Mouse (Mus musculus) Patski (cell line): ENCODE data around the gene Tcp11l2. TPM values are rescaled to one million over a fixed set of nuclear protein-coding genes. Genes with fewer than 3 reads are reported as not detected.

Experiments
- ATAC-seq: fragments of 100-300 bp; one replicate; pipeline ENCODE4 v1.8.0; 2021
- CTCF ChIA-PET: fragments of 350-600 bp; sonication (Branson Sonifier 250); formaldehyde crosslinking; loops from one replicate; lab custom pipeline; 2022; ENCODE audit warnings: inconsistent platforms; lab: Charles Lee
- POLR2A ChIA-PET: fragments of 350-600 bp; sonication (Branson Sonifier 250); formaldehyde crosslinking; loops from one replicate; lab custom pipeline; 2022; ENCODE audit warnings: antibody characterized with exemption, inconsistent platforms; lab: Charles Lee
- DNase-seq: peaks from one replicate; pipeline ENCODE4 v3.0.0-alpha.2; 2011; ENCODE audit warnings: low read depth, low spot score
- H3K27me3 ChIP-seq: fragments of 371-371 bp; one replicate; pipeline ENCODE4 v1.5.1; 2021
- CTCF ChIP-seq: fragments of 100-300 bp; IDR thresholded peaks from one replicate; pipeline ENCODE4 v1.5.1; 2021
- in situ Hi-C: fragments of 300-500 bp; cut with MboI; formaldehyde crosslinking; loops from 3 replicates; pipeline ENCODE4 v1.11.1; 2018; ENCODE audit warnings: low pct_unique_long_range_greater_than_20kb, mixed read lengths
- polyA plus RNA-seq: library from polyadenylated mRNA; unstranded; gene quantifications from one replicate; pipeline ENCODE4 v1.2.3, GENCODE M21; 2021

Tcp11l2 gene
- polyA plus RNA-seq, 1 experiment from 2014 or later: 33.0 TPM

GRCm38 (mm10) chr10:84646506-84647102 is 70.2 kb downstream of the Tcp11l2 start:
- in situ Hi-C loops: no loop called here
- ATAC-seq: no peak
- no peak for TF ChIP-seq CTCF
- no peaks in the 10 kb centered on the region for H3K27me3 ChIP-seq
- ChIA-PET CTCF (interaction anchor here (1.1 kb wide), 1 partner anchor 10 kb away, joined by 3 read pairs; no protein-coding TSS in a partner anchor), POLR2A (no interaction called here)
- no peak for DNase-seq

- CTCF ChIA-PET: interaction anchor here (1.1 to 1.2 kb wide), 2 partner anchors 10 to 11 kb away, joined by 3 read pairs; no protein-coding TSS in a partner anchor
- in situ Hi-C loops: no loop called here
Measured at GRCm38 (mm10) chr10:84647264-84647663, 70.8 kb downstream of the Tcp11l2 start.

GRCm38 (mm10) chr10:84648911-84649310 is 72.5 kb downstream of the Tcp11l2 start:
- CTCF ChIA-PET: no interaction called here
- in situ Hi-C loops: no loop called here
- no peak for TF ChIP-seq CTCF

More at GRCm38 (mm10) chr10:84647264-84647663, 70.8 kb downstream of the Tcp11l2 start:
- no peaks in the 10 kb centered on the region for H3K27me3 ChIP-seq
- no peak for DNase-seq
- ATAC-seq: no peak
- no peak for TF ChIP-seq CTCF
- POLR2A ChIA-PET: no interaction called here

GRCm38 (mm10) chr10:84654029-84654428 is 77.6 kb downstream of the Tcp11l2 start:
- ChIA-PET POLR2A (no interaction called here), CTCF (no interaction called here)
- no peak for ATAC-seq
- no peak for DNase-seq
- in situ Hi-C loops: no loop called here
- no peaks in the 10 kb centered on the region for H3K27me3 ChIP-seq
- no peak for TF ChIP-seq CTCF

More at GRCm38 (mm10) chr10:84648911-84649310, 72.5 kb downstream of the Tcp11l2 start:
- POLR2A ChIA-PET: no interaction called here
- no peak for ATAC-seq
- DNase-seq: no peak
- no peaks in the 10 kb centered on the region for H3K27me3 ChIP-seq

DNA sequence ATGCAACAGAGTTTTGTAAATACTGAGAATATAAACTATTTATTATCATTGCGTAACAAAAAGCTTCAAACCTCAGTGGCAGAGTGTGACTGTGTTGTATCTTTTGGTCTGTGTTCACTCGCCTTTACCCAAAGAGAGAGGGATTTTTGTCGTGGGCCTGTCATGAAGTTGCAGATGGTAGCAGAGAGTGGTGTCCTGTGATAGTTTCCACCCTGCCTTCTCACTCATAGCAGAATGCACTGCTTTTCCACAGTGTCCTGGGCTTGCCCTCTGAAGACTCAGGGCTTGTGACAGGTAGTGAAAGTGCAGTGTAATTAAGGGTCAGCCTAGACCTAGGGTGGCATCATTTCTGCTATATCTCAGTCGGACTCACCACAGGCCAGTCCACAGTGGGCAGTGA is 78.3 kb downstream of the Tcp11l2 start:
- H3K27me3 ChIP-seq: no peaks in the 10 kb centered on the region
- ChIA-PET CTCF (no interaction called here), POLR2A (no interaction called here)
- ATAC-seq (no peak), DNase-seq (no peak)
- in situ Hi-C loops: no loop called here
- no peak for TF ChIP-seq CTCF

- in situ Hi-C loops: no loop called here
- ChIA-PET POLR2A (no interaction called here), CTCF (interaction anchor here (1.3 kb wide), 1 partner anchor 9 kb away, joined by 3 read pairs; no protein-coding TSS in a partner anchor)
- no peak for TF ChIP-seq CTCF
- ATAC-seq (no peak), DNase-seq (no peak)
- no peaks in the 10 kb centered on the region for H3K27me3 ChIP-seq
Measured at GRCm38 (mm10) chr10:84656618-84657017, 80.2 kb downstream of the Tcp11l2 start.

- DNase-seq: no peak
- ATAC-seq: no peak
- H3K27me3 ChIP-seq: no peaks in the 10 kb centered on the region
- no peak for TF ChIP-seq CTCF
- ChIA-PET CTCF (interaction anchor here (1.3 kb wide), 1 partner anchor 10 kb away, joined by 3 read pairs; no protein-coding TSS in a partner anchor), POLR2A (no interaction called here)
- in situ Hi-C loops: no loop called here
Measured at GRCm38 (mm10) chr10:84657437-84658087, 81.1 kb downstream of the Tcp11l2 start.

DNA sequence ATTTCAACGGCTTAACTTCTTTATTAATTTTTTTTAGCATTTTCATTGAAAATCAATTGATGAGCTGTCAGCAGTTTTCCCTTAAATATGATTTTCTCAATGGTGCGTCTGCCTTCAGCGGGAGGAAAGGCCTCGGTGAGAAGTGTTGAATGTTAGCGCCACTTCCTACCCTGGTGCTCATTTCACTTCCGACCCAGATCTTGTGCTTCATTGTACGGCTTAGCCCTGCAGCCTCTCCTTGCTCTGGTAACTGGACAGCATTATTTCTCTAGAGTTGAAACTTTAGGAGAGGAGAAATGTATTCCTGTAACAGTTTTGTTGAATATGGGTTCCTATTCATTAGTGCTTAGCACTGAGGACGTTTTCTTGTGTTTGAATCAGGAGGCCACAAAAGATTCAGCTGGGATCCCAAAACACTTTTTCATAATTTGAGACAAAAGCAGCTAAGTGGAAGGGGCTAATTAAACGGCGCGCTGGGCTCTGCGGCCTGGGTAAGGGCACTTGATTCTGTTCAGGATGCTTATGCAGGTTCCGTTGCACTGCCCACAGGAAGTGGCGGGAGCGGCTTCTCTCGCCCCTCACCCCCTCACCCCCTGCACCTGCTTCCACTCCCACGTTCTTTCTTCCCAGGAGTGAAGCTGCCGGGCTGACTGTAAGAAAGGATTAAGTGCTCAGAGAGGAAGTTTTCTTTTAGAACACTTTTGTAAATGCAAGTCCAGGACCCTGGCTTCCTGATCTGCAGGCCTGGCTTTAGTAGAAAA is 81.8 kb downstream of the Tcp11l2 start:
- ATAC-seq (no peak), DNase-seq (no peak)
- in situ Hi-C loops: no loop called here
- ChIA-PET CTCF (no interaction called here), POLR2A (no interaction called here)
- no peak for TF ChIP-seq CTCF
- H3K27me3 ChIP-seq: no peaks in the 10 kb centered on the region

DNA sequence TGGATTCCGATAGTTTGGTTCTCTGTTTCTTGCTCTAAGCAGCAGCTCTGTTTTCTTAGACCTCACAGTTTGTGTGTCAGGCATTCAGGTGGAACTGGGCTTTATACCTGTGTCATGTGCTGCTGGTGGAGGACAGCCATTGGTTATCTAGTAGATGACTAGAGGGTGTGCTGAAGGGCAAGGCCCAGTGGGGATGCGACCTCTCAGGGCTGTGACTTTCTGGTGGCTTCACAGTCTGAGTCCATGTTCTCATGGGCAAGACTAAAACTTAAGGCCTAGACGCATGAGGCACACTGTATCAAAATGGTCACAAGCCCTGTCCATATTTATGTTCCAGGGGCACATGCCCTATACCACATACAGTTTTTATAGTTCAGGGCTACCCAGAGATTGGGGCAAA is 82.9 kb downstream of the Tcp11l2 start:
- CTCF ChIA-PET: interaction anchor here (0.8 kb wide), 1 partner anchor 10 kb away, joined by 3 read pairs; no protein-coding TSS in a partner anchor
- in situ Hi-C loops: no loop called here
- TF ChIP-seq CTCF: no peak
- ATAC-seq: no peak
- DNase-seq: no peak
- no peaks in the 10 kb centered on the region for H3K27me3 ChIP-seq
- POLR2A ChIA-PET: no interaction called here

DNA sequence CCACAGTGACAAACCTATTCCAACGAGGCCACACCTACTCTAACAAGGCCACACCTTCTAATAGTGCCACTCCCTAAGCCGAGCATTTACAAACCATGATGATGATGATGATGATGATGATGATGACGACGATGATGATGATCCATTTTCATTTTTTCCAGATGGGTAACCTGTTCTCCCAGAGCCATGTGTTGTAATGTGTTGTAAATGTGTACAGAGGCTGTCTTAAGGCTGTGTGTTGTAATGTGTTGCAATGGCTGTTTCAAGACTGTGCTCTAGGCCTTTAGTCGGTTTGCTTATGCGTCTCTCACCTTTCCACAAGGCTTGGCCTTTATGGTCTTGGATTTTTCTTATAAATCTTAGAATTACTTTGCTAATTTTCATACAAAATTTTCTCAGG is 85.7 kb downstream of the Tcp11l2 start:
- POLR2A ChIA-PET: no interaction called here
- ATAC-seq: no peak
- CTCF ChIA-PET: interaction anchor here (1.3 kb wide), 1 partner anchor 385 kb away, joined by 4 read pairs; no protein-coding TSS in a partner anchor
- no peaks in the 10 kb centered on the region for H3K27me3 ChIP-seq
- DNase-seq: no peak
- in situ Hi-C loops: no loop called here
- no peak for TF ChIP-seq CTCF

Other genes starting within 250 kb of the Tcp11l2 start
- 31.4 TPM for gene Nuak1, start 136.0 kb upstream of the Tcp11l2 start, polyA plus RNA-seq
- 62.4 TPM for gene Ckap4, start 42.6 kb upstream of the Tcp11l2 start, polyA plus RNA-seq
- gene Polr3b, start 45.7 kb downstream of the Tcp11l2 start, polyA plus RNA-seq: 14.3 TPM
- gene Rfx4, start 179.4 kb downstream of the Tcp11l2 start, polyA plus RNA-seq: 0.09 TPM